Mouse (Mus musculus) cerebellum, adult 2 months (tissue): Measurements from ENCODE around the gene Nudt14.

Experiments
- CTCF ChIP-seq: fragments of 200-500 bp; IDR thresholded peaks from 2 replicates; pipeline ENCODE4 v1.5.1; 2011; ENCODE audit warnings: low read depth, mild to moderate bottlenecking, control low read depth, low read length, moderate library complexity, borderline replicate concordance; ENCODE audit not compliant: insufficient read depth
- POLR2A ChIP-seq: fragments of 200-500 bp; IDR thresholded peaks from 2 replicates; pipeline ENCODE4 v1.6.1; 2011; ENCODE audit warnings: low read length, control low read depth, borderline replicate concordance; ENCODE audit not compliant: insufficient read depth

GRCm38 (mm10) chr12:112903941-112904340, 38.0 kb downstream of the Nudt14 start:
- no peak for TF ChIP-seq CTCF
- no peak for TF ChIP-seq POLR2A
